Mouse (Mus musculus): Measurements from ENCODE around the gene Mtcl1.

GRCm38 (mm10) chr17:66340798-66341197 is 108.8 kb downstream of the Mtcl1 start:
- TF ChIP-seq CTCF (IDR thresholded peaks at IDR 0.05; ENCODE audit: low read depth), result no peak
- no peak for TF ChIP-seq EP300 (IDR thresholded peaks at IDR 0.05; ENCODE audit: low read depth)

Measured in liver, embryonic 14.5 days (tissue).